Mouse (Mus musculus): ENCODE measurements around the gene Ascc1. TPM values are rescaled to one million over a fixed set of nuclear protein-coding genes. Genes with fewer than 3 reads are reported as not detected.

Gene Ascc1
- polyA plus RNA-seq, 1 experiment = 24.1 TPM

DNA sequence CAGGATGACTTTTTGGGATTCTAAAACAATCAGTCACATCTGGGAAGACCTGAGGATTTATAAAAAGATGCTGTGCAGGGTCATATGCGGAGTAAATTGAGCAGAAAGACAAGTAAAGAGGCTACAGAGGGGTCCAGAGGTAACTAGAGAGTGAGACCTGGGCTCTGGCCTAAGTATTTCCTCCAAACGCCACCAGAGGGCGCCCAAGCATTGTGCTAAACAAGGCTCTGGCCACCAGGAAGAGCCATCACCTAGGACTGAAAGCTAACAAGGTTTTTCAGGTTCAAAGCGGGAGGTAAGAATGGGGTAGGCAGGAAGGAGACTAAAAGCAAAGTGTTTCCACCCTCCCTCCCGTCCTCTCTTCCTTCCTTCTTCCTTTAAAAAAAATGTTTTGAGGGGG, 145.5 kb downstream of the Ascc1 start:
- H3K79me3 ChIP-seq (ENCODE audit: low read depth) = no peaks in the 10 kb centered on the region
- H3K27me3 ChIP-seq (ENCODE audit: control insufficient read depth, insufficient read depth, insufficient read length) = no peaks in the 10 kb centered on the region
- no peak for TF ChIP-seq MYOG (IDR thresholded peaks at IDR 0.05; ENCODE audit: control insufficient read depth, extremely low read depth, insufficient read length)
- peak; percentile 43 for TF ChIP-seq CTCF (IDR thresholded peaks at IDR 0.05; ENCODE audit: control insufficient read depth, insufficient read depth, insufficient read length)
- no peak for TF ChIP-seq MYOD1 (IDR thresholded peaks at IDR 0.05; ENCODE audit: control insufficient read depth, insufficient read length, low read depth)
- no peak overlapping the region for H3ac ChIP-seq (ENCODE audit: control insufficient read depth, insufficient read length, low read depth)
- H3K79me2 ChIP-seq (ENCODE audit: control insufficient read depth, insufficient read depth) = no peaks in the 10 kb centered on the region
- no peak overlapping the region for H3K4me3 ChIP-seq (ENCODE audit: insufficient read depth, poor library complexity, severe bottlenecking)
- no peaks in the 10 kb centered on the region for H3K36me3 ChIP-seq (ENCODE audit: control insufficient read depth, insufficient read depth)

Small RNA genes within 50 kb of the gene (microRNA-seq; reads per million reads assigned to microRNA genes)
- gene Mir6906 (ENCODE audit: borderline microRNAs expressed) = not detected

Other genes starting within 250 kb of the Ascc1 start
- 25.8 TPM for gene Dnajb12, start 123.2 kb upstream of the Ascc1 start, polyA plus RNA-seq (2012; fragmentation: generic; extraction: Trizol)
- gene Ddit4, start 51.0 kb upstream of the Ascc1 start, polyA plus RNA-seq (2012; fragmentation: generic; extraction: Trizol) = 62.7 TPM
- gene Anapc16, start 330 bp downstream of the Ascc1 start, polyA plus RNA-seq (2012; fragmentation: generic; extraction: Trizol) = 104 TPM
- gene Spock2, start 103.4 kb downstream of the Ascc1 start, polyA plus RNA-seq (2012; fragmentation: generic; extraction: Trizol) = 12.1 TPM
- gene Chst3, start 216.5 kb downstream of the Ascc1 start, polyA plus RNA-seq (2012; fragmentation: generic; extraction: Trizol) = 1.7 TPM

Data from C2C12 (cell line).